Mouse (Mus musculus) liver, postnatal 0 days (tissue): ENCODE results near the gene Ppp1cb.

ENCODE experiments used
- CTCF ChIP-seq: sonication (generic); IDR thresholded peaks from 2 replicates; pipeline ENCODE4 v1.5.1; 2016; ENCODE audit warnings: antibody characterized with exemption, low read depth
- EP300 ChIP-seq: IDR thresholded peaks from 2 replicates; pipeline ENCODE4 v1.6.1; 2016; ENCODE audit warnings: antibody characterized with exemption, low read depth, mild to moderate bottlenecking

- TF ChIP-seq CTCF (no peak), EP300 (no peak; the same call in 1 of the 2 replicates)
Measured at GRCm38 (mm10) chr5:32460973-32461372, 2.3 kb downstream of the Ppp1cb start.
